Mouse (Mus musculus): ENCODE measurements at regions not wholly inside any gene's neighbourhood (a gene's known extent, or its start where the extent isn't known, plus 50 kb on each side); places are given as distances from the start of the nearest gene placed in this dataset.

DNA sequence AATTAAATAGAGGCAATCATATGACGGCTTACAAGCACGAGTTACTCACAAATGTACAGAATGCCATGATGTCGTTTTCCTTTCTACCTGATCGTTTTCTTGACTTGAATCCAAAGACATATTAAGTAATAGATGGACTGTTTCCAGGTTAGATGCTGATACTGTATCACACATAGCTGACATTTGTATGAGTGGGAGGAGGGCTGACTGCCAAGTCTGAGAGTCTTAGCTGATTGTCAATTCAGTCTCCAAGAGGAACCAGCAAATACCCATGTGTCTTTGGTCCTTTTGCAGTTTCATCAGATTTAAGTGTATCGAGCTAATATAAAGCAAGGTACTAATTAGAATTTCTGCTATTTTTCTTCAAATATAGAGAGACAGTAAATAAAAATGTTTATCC is 617.6 kb upstream of the Adgrl4 start:
- TF ChIP-seq CTCF (IDR thresholded peaks at IDR 0.05; ENCODE audit: low read depth): no peak
- TF ChIP-seq EP300 (optimal IDR thresholded peaks at IDR 0.05): no peak

All from stomach, postnatal 0 days (tissue).